Mouse (Mus musculus): Measurements from ENCODE around the gene Lyl1. TPM values are rescaled to one million over a fixed set of nuclear protein-coding genes. Genes with fewer than 3 reads are reported as not detected.

Lyl1 gene
- polyA plus RNA-seq, 1 experiment from 2014 or later, result 6.3 TPM

GRCm38 (mm10) chr8:84704356-84704755 is 3.1 kb downstream of the Lyl1 start:
- H3K27ac ChIP-seq (ENCODE audit: low read depth, low read length), result no peak overlapping the region
- peak overlapping the region; percentile 42 for H3K4me2 ChIP-seq (replicated peaks; ENCODE audit: low read depth, low read length)
- H3K4me1 ChIP-seq (ENCODE audit: control insufficient read depth, insufficient read depth, low read length), result peaks cover 43% of the 10 kb centered on the region
- H3K9me3 ChIP-seq (ENCODE audit: control insufficient read depth, low read length), result no peaks in the 10 kb centered on the region
- peaks cover 3% of the 10 kb centered on the region for H3K36me3 ChIP-seq (ENCODE audit: control insufficient read depth, insufficient read depth, low read length)
- WGBS, result 1% methylated on average over 16 of the region's 16 CpGs
- H3K4me3 ChIP-seq (ENCODE audit: low read length), result peak overlapping the region; percentile 28
- 0 out of 2 replicates have a peak, but pooled peaks have one; percentile 21 for ATAC-seq (ENCODE audit: low FRiP score, low TSS enrichment)
- H3K9ac ChIP-seq (ENCODE audit: low read depth, low read length), result peak overlapping the region; percentile 34; the same call in 1 of the 2 replicates
- peaks cover 75% of the 10 kb centered on the region for H3K27me3 ChIP-seq (ENCODE audit: control insufficient read depth, insufficient read depth, low read length)

- H3K27me3 ChIP-seq (ENCODE audit: control insufficient read depth, insufficient read depth, low read length), result peaks cover 75% of the 10 kb centered on the region
- peak overlapping the region; percentile 1; the same call in 1 of the 2 replicates for H3K9ac ChIP-seq (ENCODE audit: low read depth, low read length)
Measured at GRCm38 (mm10) chr8:84704867-84705831, 3.9 kb downstream of the Lyl1 start.

DNA sequence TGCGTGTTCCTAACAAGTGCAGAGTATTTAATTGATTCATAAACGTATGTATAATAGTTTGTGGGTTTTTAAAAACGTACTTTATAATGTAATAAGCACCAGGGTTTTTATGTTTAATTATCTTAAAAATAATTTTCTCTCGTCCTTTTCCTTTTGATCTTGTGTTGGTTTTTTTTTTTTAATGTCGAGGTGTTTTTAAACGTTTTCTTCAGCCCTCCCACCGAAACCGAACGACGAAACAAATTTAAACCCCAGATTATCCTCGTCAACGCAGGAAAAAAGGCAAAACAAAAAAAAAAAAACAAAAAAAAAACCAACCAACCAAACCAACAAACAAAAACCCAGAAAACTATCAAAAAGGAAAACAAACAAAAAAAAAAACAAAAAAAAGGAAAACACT is 4.7 kb downstream of the Lyl1 start:
- 0 out of 2 replicates have a peak overlapping the region, but pooled peaks have one; percentile 28 for H3K4me3 ChIP-seq (ENCODE audit: low read length)
- no peaks in the 10 kb centered on the region for H3K36me3 ChIP-seq (ENCODE audit: control insufficient read depth, insufficient read depth, low read length)
- no peak overlapping the region for H3K27ac ChIP-seq (ENCODE audit: low read depth, low read length)
- peak overlapping the region; percentile 1; the same call in 1 of the 2 replicates for H3K9ac ChIP-seq (ENCODE audit: low read depth, low read length)
- H3K9me3 ChIP-seq (ENCODE audit: control insufficient read depth, low read length), result no peaks in the 10 kb centered on the region
- peaks cover 75% of the 10 kb centered on the region for H3K27me3 ChIP-seq (ENCODE audit: control insufficient read depth, insufficient read depth, low read length)
- H3K4me1 ChIP-seq (ENCODE audit: control insufficient read depth, insufficient read depth, low read length), result peaks cover 43% of the 10 kb centered on the region
- 3% methylated on average over 12 of the region's 12 CpGs for WGBS
- no peak for ATAC-seq (ENCODE audit: low FRiP score, low TSS enrichment)
- H3K4me2 ChIP-seq (replicated peaks; ENCODE audit: low read depth, low read length), result peak overlapping the region; percentile 36

More at GRCm38 (mm10) chr8:84704867-84705831, 3.9 kb downstream of the Lyl1 start:
- WGBS, result 3% methylated on average over 59 of the region's 61 CpGs
- H3K27ac ChIP-seq (ENCODE audit: low read depth, low read length), result no peak overlapping the region
- H3K36me3 ChIP-seq (ENCODE audit: control insufficient read depth, insufficient read depth, low read length), result no peaks in the 10 kb centered on the region
- peaks cover 43% of the 10 kb centered on the region for H3K4me1 ChIP-seq (ENCODE audit: control insufficient read depth, insufficient read depth, low read length)
- H3K4me3 ChIP-seq (ENCODE audit: low read length), result peak overlapping the region; percentile 28
- no peaks in the 10 kb centered on the region for H3K9me3 ChIP-seq (ENCODE audit: control insufficient read depth, low read length)
- ATAC-seq (ENCODE audit: low FRiP score, low TSS enrichment), result no peak
- H3K4me2 ChIP-seq (replicated peaks; ENCODE audit: low read depth, low read length), result peak overlapping the region; percentile 36

- 3% methylated on average over 44 of the region's 45 CpGs for WGBS
- no peaks in the 10 kb centered on the region for H3K36me3 ChIP-seq (ENCODE audit: control insufficient read depth, insufficient read depth, low read length)
- H3K9ac ChIP-seq (ENCODE audit: low read depth, low read length), result peak overlapping the region; percentile 14; the same call in 1 of the 2 replicates
- H3K27ac ChIP-seq (ENCODE audit: low read depth, low read length), result no peak overlapping the region
- H3K9me3 ChIP-seq (ENCODE audit: control insufficient read depth, low read length), result no peaks in the 10 kb centered on the region
- ATAC-seq (ENCODE audit: low FRiP score, low TSS enrichment), result no peak
- H3K4me2 ChIP-seq (replicated peaks; ENCODE audit: low read depth, low read length), result peak overlapping the region; percentile 37
- H3K4me3 ChIP-seq (ENCODE audit: low read length), result peak overlapping the region; percentile 27
- peaks cover 76% of the 10 kb centered on the region for H3K27me3 ChIP-seq (ENCODE audit: control insufficient read depth, insufficient read depth, low read length)
- H3K4me1 ChIP-seq (ENCODE audit: control insufficient read depth, insufficient read depth, low read length), result peaks cover 42% of the 10 kb centered on the region
Measured at GRCm38 (mm10) chr8:84706610-84707266, 5.5 kb downstream of the Lyl1 start.

GRCm38 (mm10) chr8:84707267-84707883 is 6.1 kb downstream of the Lyl1 start:
- Histone ChIP-seq H3K9me3 (ENCODE audit: control insufficient read depth, low read length) (no peaks in the 10 kb centered on the region), H3K9ac (ENCODE audit: low read depth, low read length) (no peak overlapping the region), H3K4me1 (ENCODE audit: control insufficient read depth, insufficient read depth, low read length) (peaks cover 48% of the 10 kb centered on the region), H3K27ac (ENCODE audit: low read depth, low read length) (no peak overlapping the region), H3K36me3 (ENCODE audit: control insufficient read depth, insufficient read depth, low read length) (no peaks in the 10 kb centered on the region), H3K4me3 (ENCODE audit: low read length) (peak overlapping the region; percentile 27), H3K4me2 (replicated peaks; ENCODE audit: low read depth, low read length) (peak overlapping the region; percentile 37), H3K27me3 (ENCODE audit: control insufficient read depth, insufficient read depth, low read length) (peaks cover 73% of the 10 kb centered on the region)
- 6% methylated on average over 22 of the region's 22 CpGs for WGBS
- ATAC-seq (ENCODE audit: low FRiP score, low TSS enrichment), result no peak

GRCm38 (mm10) chr8:84708071-84708541 is 6.8 kb downstream of the Lyl1 start:
- no peaks in the 10 kb centered on the region for H3K9me3 ChIP-seq (ENCODE audit: control insufficient read depth, low read length)
- H3K4me3 ChIP-seq (ENCODE audit: low read length), result peak overlapping the region; percentile 4
- peaks cover 66% of the 10 kb centered on the region for H3K27me3 ChIP-seq (ENCODE audit: control insufficient read depth, insufficient read depth, low read length)
- no peak overlapping the region for H3K27ac ChIP-seq (ENCODE audit: low read depth, low read length)
- peak overlapping the region; percentile 37 for H3K4me2 ChIP-seq (replicated peaks; ENCODE audit: low read depth, low read length)
- ATAC-seq (ENCODE audit: low FRiP score, low TSS enrichment), result no peak
- H3K4me1 ChIP-seq (ENCODE audit: control insufficient read depth, insufficient read depth, low read length), result peaks cover 55% of the 10 kb centered on the region
- WGBS, result 7% methylated on average over 15 of the region's 15 CpGs
- H3K9ac ChIP-seq (ENCODE audit: low read depth, low read length), result no peak overlapping the region
- no peaks in the 10 kb centered on the region for H3K36me3 ChIP-seq (ENCODE audit: control insufficient read depth, insufficient read depth, low read length)

DNA sequence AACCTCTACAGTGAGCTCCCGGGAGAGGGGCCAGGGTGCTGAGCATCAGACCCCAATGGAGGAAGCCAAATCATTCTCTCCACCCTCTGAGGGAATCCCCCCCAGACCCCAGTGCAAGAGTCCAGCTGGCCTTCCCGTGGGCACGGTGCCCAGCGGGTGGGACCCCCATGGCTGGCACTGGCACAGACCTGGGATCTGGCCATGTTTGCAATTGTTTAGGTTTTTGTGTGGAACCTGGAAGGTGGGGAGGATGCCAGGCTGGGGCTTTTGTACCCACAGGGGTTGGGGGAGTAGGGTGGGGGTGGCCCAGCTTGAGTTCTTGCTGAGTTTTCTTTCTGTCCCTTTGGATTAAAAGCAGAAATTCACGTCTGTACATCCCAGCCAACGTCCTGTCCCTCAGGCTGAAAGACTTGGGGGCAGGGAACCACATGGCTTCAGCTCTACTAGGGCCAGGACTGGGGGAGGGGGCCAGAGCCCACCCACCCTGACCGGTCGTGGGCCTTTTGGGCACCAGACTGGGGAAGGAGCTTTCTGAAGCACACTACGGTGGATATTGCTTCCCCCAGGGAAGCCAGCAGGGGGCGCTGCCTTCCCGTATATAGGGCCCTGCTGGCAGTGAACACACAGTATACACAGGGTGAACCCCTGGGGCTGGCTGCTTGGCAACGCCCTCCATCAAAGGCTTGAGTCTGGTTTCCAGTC is 7.7 kb downstream of the Lyl1 start:
- Histone ChIP-seq H3K4me3 (ENCODE audit: low read length) (no peak overlapping the region), H3K9ac (ENCODE audit: low read depth, low read length) (no peak overlapping the region), H3K9me3 (ENCODE audit: control insufficient read depth, low read length) (no peaks in the 10 kb centered on the region), H3K36me3 (ENCODE audit: control insufficient read depth, insufficient read depth, low read length) (no peaks in the 10 kb centered on the region), H3K4me2 (replicated peaks; ENCODE audit: low read depth, low read length) (no peak overlapping the region), H3K27me3 (ENCODE audit: control insufficient read depth, insufficient read depth, low read length) (peaks cover 64% of the 10 kb centered on the region), H3K4me1 (ENCODE audit: control insufficient read depth, insufficient read depth, low read length) (peaks cover 59% of the 10 kb centered on the region), H3K27ac (ENCODE audit: low read depth, low read length) (no peak overlapping the region)
- 14% methylated on average over 12 of the region's 12 CpGs for WGBS
- peak; percentile 56 for ATAC-seq (ENCODE audit: low FRiP score, low TSS enrichment)

- no peak overlapping the region for H3K9ac ChIP-seq (ENCODE audit: low read depth, low read length)
- no peak for ATAC-seq (ENCODE audit: low FRiP score, low TSS enrichment)
- no peak overlapping the region for H3K27ac ChIP-seq (ENCODE audit: low read depth, low read length)
Measured at GRCm38 (mm10) chr8:84709931-84710330, 8.7 kb downstream of the Lyl1 start.

More at GRCm38 (mm10) chr8:84709931-84710330, 8.7 kb downstream of the Lyl1 start:
- no peaks in the 10 kb centered on the region for H3K36me3 ChIP-seq (ENCODE audit: control insufficient read depth, insufficient read depth, low read length)
- peaks cover 63% of the 10 kb centered on the region for H3K27me3 ChIP-seq (ENCODE audit: control insufficient read depth, insufficient read depth, low read length)
- H3K9me3 ChIP-seq (ENCODE audit: control insufficient read depth, low read length), result no peaks in the 10 kb centered on the region
- no peak overlapping the region for H3K4me3 ChIP-seq (ENCODE audit: low read length)
- H3K4me1 ChIP-seq (ENCODE audit: control insufficient read depth, insufficient read depth, low read length), result peaks cover 57% of the 10 kb centered on the region
- H3K4me2 ChIP-seq (replicated peaks; ENCODE audit: low read depth, low read length), result no peak overlapping the region
- WGBS, result 96% methylated on average over 1 of the region's 1 CpGs
